Mouse (Mus musculus): ENCODE measurements around the gene Bhlhe41. TPM values are rescaled to one million over a fixed set of nuclear protein-coding genes. Genes with fewer than 3 reads are reported as not detected.

The Bhlhe41 gene
- total RNA-seq (2023), result under 1 TPM; 0.38 to 0.75 TPM

DNA sequence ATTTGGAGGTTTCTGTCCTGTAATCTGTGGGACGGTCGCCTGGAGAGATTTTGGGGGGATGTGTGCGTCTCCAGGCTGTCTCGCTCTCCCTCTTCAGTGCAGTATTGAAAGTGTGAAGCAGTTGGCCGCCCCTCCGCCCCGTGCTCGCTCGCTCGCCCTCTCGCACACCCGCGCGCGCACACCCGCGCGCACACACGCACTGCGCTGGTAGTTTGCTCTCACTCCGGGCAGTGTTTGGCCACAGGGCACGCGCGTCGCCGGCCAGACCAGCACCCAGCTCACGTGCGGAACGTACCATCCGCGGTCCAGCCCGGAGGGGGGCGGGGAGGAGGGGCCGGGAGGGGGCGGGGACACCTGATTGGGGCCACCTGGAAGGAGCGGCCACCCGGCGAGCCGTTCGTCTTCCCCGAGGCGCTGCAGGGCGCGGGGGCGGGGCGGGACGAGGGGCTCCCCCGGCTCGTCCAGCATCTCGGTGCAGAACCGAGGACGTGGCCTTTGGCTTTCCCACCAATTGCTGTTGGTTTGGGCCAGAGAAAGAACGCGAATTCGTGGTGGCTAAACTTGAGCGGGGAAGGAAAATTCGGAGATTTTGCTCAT is at the start of gene Bhlhe41:
TSS of gene Bhlhe41 (minus strand) at position 270 of the 597 bp plus-strand sequence.

Other genes starting within 250 kb of the Bhlhe41 start
- not detected for gene Tuba3b, start 249.8 kb downstream of the Bhlhe41 start, total RNA-seq (2023)
- gene Rassf8, start 118.8 kb downstream of the Bhlhe41 start, total RNA-seq (2023), result 10 to 100 TPM in 1 of 2 experiments, 1 to 10 TPM in 1; 8.4 to 10.5 TPM
- gene Sspn, start 66.1 kb upstream of the Bhlhe41 start, total RNA-seq (2023), result under 1 TPM in 1 of 2 experiments, not detected in 1; 0.11 TPM